Mouse (Mus musculus) bone marrow, adult 2 months (tissue): Measurements from ENCODE around the gene Rab34. TPM values are rescaled to one million over a fixed set of nuclear protein-coding genes. Genes with fewer than 3 reads are reported as not detected.

Source experiments
- H3K27ac ChIP-seq: fragments of 200-500 bp; 2 replicates; pipeline ENCODE4 v1.5.1; 2012; ENCODE audit warnings: low read depth, mild to moderate bottlenecking, control low read depth, inconsistent platforms, low read length; ENCODE audit not compliant: control insufficient read depth, poor library complexity, insufficient read depth
- H3K4me1 ChIP-seq: fragments of 200-500 bp; 2 replicates; pipeline ENCODE4 v1.6.1; 2011; ENCODE audit warnings: low read length; ENCODE audit not compliant: control insufficient read depth, insufficient read depth
- H3K4me3 ChIP-seq: fragments of 200-500 bp; replicated peaks from 2 replicates; pipeline ENCODE3; 2011; ENCODE audit warnings: mild to moderate bottlenecking, low read depth, low read length, control low read depth; ENCODE audit not compliant: control insufficient read depth
- CTCF ChIP-seq: fragments of 200-500 bp; IDR thresholded peaks from 2 replicates; pipeline ENCODE4 v1.5.1; 2011; ENCODE audit warnings: low read length, control low read depth; ENCODE audit not compliant: control insufficient read depth, insufficient read depth
- POLR2A ChIP-seq: fragments of 200-500 bp; IDR thresholded peaks from 2 replicates; pipeline ENCODE4 v1.6.1; 2011; ENCODE audit warnings: low read depth, mild to moderate bottlenecking, control low read depth, low read length, borderline replicate concordance; ENCODE audit not compliant: control insufficient read depth
- WGBS: fragments of 180-500 bp; shearing (Covaris S2); methylation state at CpG from one replicate; pipeline ENCODE4 v1.1.7; 2018; 5-methylcytosine and 5-hydroxymethylcytosine counted together
- polyA plus RNA-seq: library from polyadenylated mRNA; stranded (reverse); fragments of >200 nt; gene quantifications from 2 replicates; pipeline ENCODE4 v1.2.4, GENCODE M21; 2011; ENCODE audit warnings: low replicate concordance; ENCODE audit not compliant: missing spikeins, insufficient read depth, insufficient read length

The Rab34 gene
- polyA plus RNA-seq, 1 experiment = 8.6 TPM

DNA sequence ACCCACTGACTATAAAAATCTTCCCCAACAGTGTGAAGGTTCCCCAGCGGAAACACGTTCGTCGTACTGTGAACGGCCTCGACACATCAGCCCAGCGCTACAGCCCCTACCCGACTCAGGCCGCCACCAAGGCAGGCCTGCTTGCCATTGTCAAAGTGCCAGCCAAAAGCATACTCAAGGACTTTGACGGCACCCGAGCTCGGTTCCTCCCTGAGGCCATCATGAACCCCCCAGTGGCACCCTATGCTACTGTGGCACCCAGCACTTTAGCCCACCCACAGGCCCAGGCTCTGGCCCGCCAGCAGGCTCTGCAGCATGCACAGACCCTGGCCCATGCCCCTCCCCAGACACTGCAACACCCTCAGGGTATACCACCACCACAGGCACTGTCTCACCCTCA lies 34.5 kb upstream of the Rab34 start:
- Histone ChIP-seq H3K4me1 (no peaks in the 10 kb centered on the region), H3K27ac (no peak overlapping the region), H3K4me3 (no peak overlapping the region)
- TF ChIP-seq CTCF (no peak), POLR2A (no peak)
- 94% methylated on average over 13 of the region's 13 CpGs for WGBS

DNA sequence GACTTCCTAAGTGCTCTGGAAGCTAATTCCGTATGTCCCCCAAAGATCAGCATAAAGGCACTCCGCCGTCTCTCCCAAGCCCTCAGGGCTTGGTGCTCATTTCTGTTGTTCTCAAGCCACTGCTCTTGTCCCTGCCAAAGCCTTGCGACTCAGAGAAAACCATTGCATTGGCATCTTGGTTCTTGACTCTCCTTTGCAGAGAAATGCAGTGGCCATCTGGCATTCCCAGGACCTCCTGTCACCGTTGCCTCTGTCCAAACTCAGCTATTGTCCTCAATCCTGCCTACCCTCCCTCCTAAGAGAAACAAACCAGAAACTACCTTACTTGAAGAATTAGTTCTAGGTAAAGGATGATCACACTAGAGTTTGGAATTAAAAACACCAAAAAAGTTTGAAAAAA lies 32.6 kb upstream of the Rab34 start:
- no peak overlapping the region for H3K27ac ChIP-seq
- TF ChIP-seq CTCF = no peak
- TF ChIP-seq POLR2A = no peak
- 87% methylated on average over 5 of the region's 5 CpGs for WGBS
- no peaks in the 10 kb centered on the region for H3K4me1 ChIP-seq
- no peak overlapping the region for H3K4me3 ChIP-seq

- H3K27ac ChIP-seq = no peak overlapping the region
Observed at GRCm38 (mm10) chr11:78156156-78156699, 32.0 kb upstream of the Rab34 start.

GRCm38 (mm10) chr11:78159096-78159495 lies 29.1 kb upstream of the Rab34 start:
- Histone ChIP-seq H3K4me3 (no peak overlapping the region), H3K4me1 (no peaks in the 10 kb centered on the region; the same call in 1 of the 2 replicates), H3K27ac (no peak overlapping the region)
- 19% methylated on average over 2 of the region's 2 CpGs for WGBS
- TF ChIP-seq CTCF (peak; percentile 99), POLR2A (no peak)

More at GRCm38 (mm10) chr11:78156156-78156699, 32.0 kb upstream of the Rab34 start:
- no peak for TF ChIP-seq POLR2A
- no peak for TF ChIP-seq CTCF
- WGBS = 91% methylated on average over 6 of the region's 6 CpGs
- Histone ChIP-seq H3K4me1 (no peaks in the 10 kb centered on the region), H3K4me3 (no peak overlapping the region)

DNA sequence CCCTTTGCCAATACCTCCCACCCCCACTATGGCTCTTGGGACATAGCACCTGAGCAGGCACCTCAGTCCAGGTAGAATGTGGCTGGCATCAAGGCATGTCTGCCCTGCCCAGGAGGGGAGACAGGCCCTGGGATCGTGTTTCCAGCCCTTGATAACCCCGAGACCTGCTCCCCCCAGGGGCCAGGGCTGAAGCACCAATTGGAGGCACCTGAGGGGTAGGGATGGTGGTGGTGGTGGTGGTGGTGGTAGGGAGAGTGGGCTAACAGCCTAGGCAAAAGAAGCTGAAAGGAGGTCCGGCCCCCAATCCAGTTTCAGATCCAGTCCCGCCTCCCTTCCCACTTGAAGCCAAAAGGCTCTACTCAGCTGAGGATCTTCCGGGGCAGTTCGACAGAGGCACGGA lies 28.7 kb upstream of the Rab34 start:
- Histone ChIP-seq H3K27ac (no peak overlapping the region), H3K4me3 (no peak overlapping the region), H3K4me1 (no peaks in the 10 kb centered on the region; the same call in 1 of the 2 replicates)
- WGBS = 93% methylated on average over 7 of the region's 7 CpGs
- TF ChIP-seq CTCF (no peak), POLR2A (no peak)

- TF ChIP-seq POLR2A (no peak), CTCF (no peak)
- H3K4me3 ChIP-seq = no peak overlapping the region
- 92% methylated on average over 18 of the region's 18 CpGs for WGBS
- H3K27ac ChIP-seq = no peak overlapping the region
- no peaks in the 10 kb centered on the region; the same call in 1 of the 2 replicates for H3K4me1 ChIP-seq
Observed at GRCm38 (mm10) chr11:78160171-78160570, 28.1 kb upstream of the Rab34 start.

DNA sequence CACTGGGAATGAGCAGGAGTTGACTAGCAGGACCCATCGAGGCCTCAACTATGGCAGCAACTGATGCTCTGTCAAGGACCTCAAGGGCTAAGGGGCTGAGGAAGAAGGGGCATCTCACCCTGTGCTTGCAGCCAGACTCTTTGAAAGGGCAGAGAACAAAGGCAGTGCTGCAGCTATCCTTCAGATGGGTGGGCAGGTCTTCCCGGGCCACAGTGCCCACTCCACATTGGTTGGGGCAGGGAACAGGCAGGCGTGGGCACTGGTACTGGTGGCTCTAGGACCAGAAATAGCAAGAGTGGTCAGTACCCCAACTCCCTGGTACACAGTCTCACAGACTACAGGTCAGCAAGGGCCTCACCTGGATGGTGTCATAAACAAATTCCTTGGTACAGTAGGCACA lies 27.6 kb upstream of the Rab34 start:
- Histone ChIP-seq H3K4me3 (no peak overlapping the region), H3K27ac (no peak overlapping the region; the same call in 1 of the 2 replicates), H3K4me1 (no peaks in the 10 kb centered on the region; the same call in 1 of the 2 replicates)
- WGBS = 92% methylated on average over 3 of the region's 3 CpGs
- TF ChIP-seq CTCF (no peak), POLR2A (no peak)

DNA sequence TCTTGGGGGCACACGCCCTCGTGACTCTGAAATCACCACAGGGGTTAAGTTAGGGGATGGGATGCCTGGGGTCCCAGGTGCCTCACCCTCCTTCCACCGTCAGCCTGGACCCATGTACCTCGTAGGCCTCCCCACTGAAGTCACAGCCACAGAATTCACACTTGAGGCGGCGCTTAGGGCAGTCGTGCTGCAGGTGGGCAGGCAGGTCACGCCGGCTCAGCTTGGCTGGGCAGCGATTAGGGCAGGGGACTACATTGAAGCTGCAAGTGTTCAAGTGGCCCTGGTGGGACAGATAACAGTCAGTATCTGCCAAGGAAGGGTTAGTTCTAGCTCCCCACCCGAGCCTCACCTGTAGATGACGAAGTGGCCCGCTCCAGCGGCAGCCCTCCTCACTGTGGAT lies 27.1 kb upstream of the Rab34 start:
- no peak for TF ChIP-seq CTCF
- no peak for TF ChIP-seq POLR2A
- Histone ChIP-seq H3K4me3 (no peak overlapping the region), H3K27ac (no peak overlapping the region), H3K4me1 (no peaks in the 10 kb centered on the region; the same call in 1 of the 2 replicates)
- 83% methylated on average over 14 of the region's 14 CpGs for WGBS

GRCm38 (mm10) chr11:78161968-78162367 lies 26.3 kb upstream of the Rab34 start:
- no peaks in the 10 kb centered on the region; the same call in 1 of the 2 replicates for H3K4me1 ChIP-seq
- H3K27ac ChIP-seq = no peak overlapping the region
- 18% methylated on average over 4 of the region's 4 CpGs for WGBS
- TF ChIP-seq CTCF (no peak), POLR2A (no peak)
- H3K4me3 ChIP-seq = no peak overlapping the region
